In the genomic region with DNA sequence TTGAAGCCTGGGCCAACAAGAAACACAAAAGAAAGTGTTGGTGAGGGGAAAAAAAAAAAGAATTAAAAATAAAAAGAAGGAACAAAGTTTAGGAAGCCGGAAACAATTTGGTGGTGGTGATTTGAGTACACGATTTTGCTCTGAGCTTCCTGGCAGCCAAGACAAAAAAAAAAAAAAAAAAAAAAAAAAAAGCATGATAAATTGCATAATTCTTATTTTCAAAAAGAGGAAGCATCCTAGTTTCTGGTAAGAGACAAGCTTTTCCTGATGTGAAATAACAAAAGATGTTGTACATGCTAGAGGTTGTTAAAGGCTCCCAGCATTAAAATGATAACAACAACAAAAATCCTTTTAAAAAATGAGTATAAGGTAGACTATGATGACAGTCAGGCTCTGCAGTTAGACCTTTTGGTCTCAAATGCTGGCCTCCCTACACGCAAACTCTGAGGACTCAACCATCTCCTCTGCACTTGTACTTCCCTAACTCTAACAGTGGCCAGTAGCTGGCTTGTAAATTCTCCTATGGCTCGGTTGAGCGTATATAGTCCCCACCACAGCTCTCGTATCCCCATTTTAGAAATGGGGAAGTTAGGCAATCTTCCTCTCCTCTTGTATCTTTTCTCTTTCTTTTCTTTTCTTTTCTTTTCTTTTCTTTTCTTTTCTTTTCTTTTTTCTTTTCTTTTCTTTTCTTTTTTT, we compare ENCODE assay signal across 18 mouse cellular contexts.
DNase-seq lines count a peak whose midpoint lies in the region; ATAC-seq and TF ChIP-seq lines count a peak whose summit lies in the region.
"Had no signal": no experiment of that assay in that cellular context is flagged by ENCODE, and none has a peak within 500 bp of the region (broad histone marks: within the 10 kb centered on the region; RNA-seq: fewer than 3 reads in every experiment).

No protein-coding gene starts in this region.

- peaks cover 12% of the 10 kb centered on the region; the same call in 1 of the 2 replicates for H3K4me1 ChIP-seq in lung, postnatal 0 days (ENCODE audit: insufficient read depth, low read depth, low read length)
- no peaks in the 10 kb centered on the region for H3K4me1 ChIP-seq in liver, embryonic 16.5 days (ENCODE audit: control insufficient read depth, low read depth, low read length)
- peaks cover 5% of the 10 kb centered on the region; the same call in 1 of the 2 replicates for H3K4me1 ChIP-seq in forebrain, embryonic 16.5 days (replicated peaks; ENCODE audit: control insufficient read depth, insufficient read depth, low read length)
- no peaks in the 10 kb centered on the region; the same call in 1 of the 2 replicates for H3K4me1 ChIP-seq in intestine, embryonic 15.5 days (replicated peaks)

- whole genome bisulfite sequencing in lung, postnatal 0 days = 49% methylated on average over 6 of the region's 6 CpGs
- WGBS in liver, embryonic 16.5 days (ENCODE audit: insufficient replicate concordance) = 30% methylated on average over 6 of the region's 6 CpGs
- 86% methylated on average over 6 of the region's 6 CpGs for WGBS in forebrain, embryonic 16.5 days
- WGBS in intestine, embryonic 15.5 days = 85% methylated on average over 6 of the region's 6 CpGs

- DNase-seq in heart, adult 11 months = peak; percentile 89
- DNase-seq in heart, postnatal 10 days = no peak
- peak; percentile 35 for DNase-seq in lung, postnatal 0 days (ENCODE audit: low spot score)
- no peak for DNase-seq in lung, adult 18-20 months
- peak; percentile 65 for DNase-seq in splenic B cell, adult 2 months (ENCODE audit: low read depth, low spot score)
- DNase-seq: cerebellum, adult 9-10 months; heart, postnatal 36 days; kidney, adult 2 months; kidney, postnatal 36 days; left cerebral cortex, postnatal 4 days; thymus, postnatal 4 days had no signal

- intact Hi-C loops in heart, postnatal 10 days (cut with DNase I) = no loop called here

- H3K9me3 ChIP-seq in lung, postnatal 0 days (ENCODE audit: low read length) = no peaks in the 10 kb centered on the region
- no peaks in the 10 kb centered on the region for H3K9me3 ChIP-seq in liver, embryonic 16.5 days (replicated peaks; ENCODE audit: control insufficient read depth, low read length)
- H3K9me3 ChIP-seq in forebrain, embryonic 16.5 days (ENCODE audit: control insufficient read depth, low read length) = no peaks in the 10 kb centered on the region
- H3K9me3 ChIP-seq in intestine, embryonic 15.5 days = no peaks in the 10 kb centered on the region
- H3K9me3 ChIP-seq: megakaryocyte, embryonic 14.5 days had no signal

- no peak overlapping the region for H3K27ac ChIP-seq in lung, postnatal 0 days (ENCODE audit: low read length)
- H3K27ac ChIP-seq in liver, embryonic 16.5 days (ENCODE audit: low read length) = peak overlapping the region; percentile 53; the same call in 1 of the 2 replicates
- no peak overlapping the region for H3K27ac ChIP-seq in forebrain, embryonic 16.5 days (ENCODE audit: low read length)
- no peak overlapping the region for H3K27ac ChIP-seq in intestine, embryonic 15.5 days
- H3K27ac ChIP-seq: hindbrain, postnatal 0 days had no signal

- ATAC-seq in lung, postnatal 0 days = no peak
- peak; percentile 48; the same call in 1 of the 2 replicates for ATAC-seq in liver, embryonic 16.5 days (ENCODE audit: low read depth)
- ATAC-seq in forebrain, embryonic 16.5 days = no peak
- ATAC-seq in intestine, embryonic 15.5 days = no peak
- ATAC-seq: forebrain, embryonic 14.5 days; hindbrain, postnatal 0 days had no signal

- no peaks in the 10 kb centered on the region for H3K36me3 ChIP-seq in lung, postnatal 0 days (ENCODE audit: insufficient read depth, low read length)
- no peaks in the 10 kb centered on the region for H3K36me3 ChIP-seq in liver, embryonic 16.5 days (ENCODE audit: control insufficient read depth, insufficient read depth)
- no peaks in the 10 kb centered on the region for H3K36me3 ChIP-seq in splenic B cell, adult 2 months (ENCODE audit: control insufficient read depth, insufficient read depth, low read length, poor library complexity, severe bottlenecking)
- H3K36me3 ChIP-seq in forebrain, embryonic 16.5 days (ENCODE audit: control insufficient read depth, insufficient read depth) = no peaks in the 10 kb centered on the region
- no peaks in the 10 kb centered on the region for H3K36me3 ChIP-seq in intestine, embryonic 15.5 days

- no peak for TF ChIP-seq EP300 in lung, postnatal 0 days (IDR thresholded peaks at IDR 0.05)

- no peaks in the 10 kb centered on the region for H3K27me3 ChIP-seq in lung, postnatal 0 days (replicated peaks; ENCODE audit: insufficient read depth, low read length)
- no peaks in the 10 kb centered on the region for H3K27me3 ChIP-seq in liver, embryonic 16.5 days (ENCODE audit: control insufficient read depth, insufficient read depth, low read depth, low read length)
- no peaks in the 10 kb centered on the region for H3K27me3 ChIP-seq in splenic B cell, adult 2 months (ENCODE audit: control insufficient read depth, insufficient read depth, low read length, poor library complexity, severe bottlenecking)
- H3K27me3 ChIP-seq in forebrain, embryonic 16.5 days (replicated peaks; ENCODE audit: control insufficient read depth, insufficient read depth, low read length) = no peaks in the 10 kb centered on the region
- H3K27me3 ChIP-seq in intestine, embryonic 15.5 days (replicated peaks) = no peaks in the 10 kb centered on the region
- H3K27me3 ChIP-seq: megakaryocyte, embryonic 14.5 days had no signal

- H3K4me3 ChIP-seq in lung, postnatal 0 days (ENCODE audit: low read depth, low read length) = no peak overlapping the region
- no peak overlapping the region for H3K4me3 ChIP-seq in liver, embryonic 16.5 days (ENCODE audit: low read depth, low read length)
- no peak overlapping the region for H3K4me3 ChIP-seq in forebrain, embryonic 16.5 days (replicated peaks; ENCODE audit: low read length)
- H3K4me3 ChIP-seq in intestine, embryonic 15.5 days (replicated peaks) = no peak overlapping the region
- H3K4me3 ChIP-seq: myocyte had no signal

- H3K4me2 ChIP-seq in lung, postnatal 0 days (replicated peaks; ENCODE audit: low read depth, low read length) = no peak overlapping the region
- no peak overlapping the region for H3K4me2 ChIP-seq in liver, embryonic 16.5 days (ENCODE audit: low read depth, low read length)
- H3K4me2 ChIP-seq in forebrain, embryonic 16.5 days (ENCODE audit: low read length) = no peak overlapping the region
- no peak overlapping the region for H3K4me2 ChIP-seq in intestine, embryonic 15.5 days (replicated peaks)

- no peak overlapping the region for H3K9ac ChIP-seq in lung, postnatal 0 days (replicated peaks; ENCODE audit: low read depth)
- H3K9ac ChIP-seq in liver, embryonic 16.5 days (ENCODE audit: low read depth, low read length) = no peak overlapping the region
- no peak overlapping the region for H3K9ac ChIP-seq in forebrain, embryonic 16.5 days (replicated peaks; ENCODE audit: low read depth, low read length)
- no peak overlapping the region for H3K9ac ChIP-seq in intestine, embryonic 15.5 days

- no peak for TF ChIP-seq CTCF in lung, postnatal 0 days (IDR thresholded peaks at IDR 0.05)

Comparison
In these comparisons a context has a peak if more than half of its experiments do, and no peak if none do; other contexts are left out.
1. DNase-seq: peak in heart, adult 11 months (single experiment), lung, postnatal 0 days (single experiment) and splenic B cell, adult 2 months (single experiment); none in heart, postnatal 10 days (0 of 2) and lung, adult 18-20 months (0 of 2).